Mouse (Mus musculus) brain, embryonic 14.5 days (tissue): ENCODE measurements at regions not wholly inside any gene's neighbourhood (a gene's known extent, or its start where the extent isn't known, plus 50 kb on each side); places are given as distances from the start of the nearest gene placed in this dataset.

Experiments used
- CTCF ChIP-seq: fragments of 200-500 bp; IDR thresholded peaks from 2 replicates; pipeline ENCODE4 v1.5.1; 2012; ENCODE audit warnings: inconsistent platforms, mild to moderate bottlenecking, moderate library complexity, borderline replicate concordance; ENCODE audit not compliant: insufficient read depth, insufficient read length; ENCODE audit errors: extremely low read depth
- POLR2A ChIP-seq: fragments of 200-500 bp; IDR thresholded peaks from 2 replicates; pipeline ENCODE4 v1.6.1; 2012; ENCODE audit warnings: mild to moderate bottlenecking, inconsistent platforms, borderline replicate concordance; ENCODE audit not compliant: poor library complexity, insufficient read depth, insufficient read length, severe bottlenecking; ENCODE audit errors: extremely low read depth

- TF ChIP-seq CTCF (no peak), POLR2A (no peak)
Measured at GRCm38 (mm10) chr1:69461191-69461590, 225.9 kb downstream of the Ikzf2 start.
